Mouse (Mus musculus) CH12.LX (cell line): ENCODE results near the gene Rab25. TPM values are rescaled to one million over a fixed set of nuclear protein-coding genes. Genes with fewer than 3 reads are reported as not detected.

Experiments used
- DNase-seq: peaks from one replicate; pipeline ENCODE4 v3.0.0-alpha.2; 2013; ENCODE audit errors: extremely low read depth
- H3K27ac ChIP-seq: 2 replicates; pipeline ENCODE4 v1.5.1; 2012; ENCODE audit warnings: low read depth, mild to moderate bottlenecking, control low read depth, moderate library complexity; ENCODE audit not compliant: insufficient read depth
- H3K27me3 ChIP-seq: replicated peaks from 2 replicates; pipeline ENCODE3; 2012; ENCODE audit warnings: inconsistent platforms
- H3K36me3 ChIP-seq, 2 experiments: replicated peaks in 1 of 2; 2 replicates each; pipeline versions ENCODE3 to v1.6.1; 2012; ENCODE audit warnings: inconsistent platforms in 1 of 2, low read length in 1 of 2, mild to moderate bottlenecking in 1 of 2, mixed read lengths in 1 of 2, moderate library complexity in 1 of 2; ENCODE audit not compliant: control insufficient read depth in 1 of 2, insufficient read depth in 1 of 2
- H3K4me1 ChIP-seq, 2 experiments: 2 replicates each; pipeline ENCODE4 v1.6.1; 2012; ENCODE audit warnings: inconsistent platforms in 1 of 2, moderate library complexity in 1 of 2; ENCODE audit not compliant: insufficient read depth in 2 of 2, control insufficient read depth in 1 of 2
- H3K4me2 ChIP-seq: 2 replicates; pipeline ENCODE4 v1.6.1; 2012; ENCODE audit warnings: low read depth, mild to moderate bottlenecking, control low read depth; ENCODE audit not compliant: poor library complexity, insufficient read depth, severe bottlenecking
- H3K4me3 ChIP-seq, 3 experiments: fragments of 150-350 bp in 1 of 3; sonication (generic) in 1 of 3; replicated peaks in 1 of 3; 2 replicates each; pipeline versions ENCODE3 to v1.5.1; 2011 to 2012; ENCODE audit warnings: low read depth in 2 of 3, low read length in 2 of 3, mild to moderate bottlenecking in 2 of 3, moderate library complexity in 2 of 3, control low read depth in 1 of 3, improper control_type of control experiment in 1 of 3, inconsistent platforms in 1 of 3, mixed read lengths in 1 of 3; ENCODE audit not compliant: poor library complexity in 1 of 3
- H3K79me2 ChIP-seq: replicated peaks from 2 replicates; pipeline ENCODE4 v1.6.1; 2012; ENCODE audit warnings: mild to moderate bottlenecking, moderate library complexity; ENCODE audit not compliant: control insufficient read depth, poor library complexity, insufficient read depth, severe bottlenecking; ENCODE audit errors: extremely low read depth
- H3K9ac ChIP-seq: 2 replicates; pipeline ENCODE4 v1.6.1; 2012; ENCODE audit warnings: low read depth, mild to moderate bottlenecking, control low read depth, moderate library complexity; ENCODE audit not compliant: insufficient read depth
- H3K9me3 ChIP-seq: replicated peaks from 2 replicates; pipeline ENCODE3; 2012; ENCODE audit warnings: low read length, inconsistent platforms, mixed read lengths
- CHD2 ChIP-seq: IDR thresholded peaks from 2 replicates; pipeline ENCODE4 v1.6.1; 2011; ENCODE audit warnings: low read length, improper control_type of control experiment
- CTCF ChIP-seq, 2 experiments: IDR thresholded peaks in 1 of 2; conservative IDR thresholded peaks in 1 of 2; 2 replicates each; pipeline ENCODE4 v1.5.1; 2011 to 2012; ENCODE audit warnings: low read depth in 2 of 2, low read length in 2 of 2, improper control_type of control experiment in 1 of 2, inconsistent platforms in 1 of 2, mild to moderate bottlenecking in 1 of 2, moderate library complexity in 1 of 2
- E2F4 ChIP-seq: IDR thresholded peaks from 2 replicates; pipeline ENCODE4 v1.6.1; 2011; ENCODE audit warnings: low read depth, low read length, improper control_type of control experiment; ENCODE audit not compliant: insufficient replicate concordance
- ELF1 ChIP-seq: IDR thresholded peaks from 2 replicates; pipeline ENCODE4 v1.6.1; 2014; ENCODE audit warnings: low read depth, mild to moderate bottlenecking, inconsistent platforms, low read length, improper control_type of control experiment
- ETS1 ChIP-seq: conservative IDR thresholded peaks from 2 replicates; pipeline ENCODE4 v1.6.1; 2012; ENCODE audit warnings: low read depth, mild to moderate bottlenecking, inconsistent platforms, low read length, improper control_type of control experiment, moderate library complexity
- GABPA ChIP-seq: IDR thresholded peaks from 2 replicates; pipeline ENCODE4 v1.6.1; 2012; ENCODE audit warnings: low read depth, low read length, improper control_type of control experiment, inconsistent platforms; ENCODE audit not compliant: insufficient replicate concordance
- JUND ChIP-seq: conservative IDR thresholded peaks from 2 replicates; pipeline ENCODE4 v1.6.1; 2011; ENCODE audit warnings: low read depth, low read length, improper control_type of control experiment
- KAT2A ChIP-seq: IDR thresholded peaks from 2 replicates; pipeline ENCODE4 v1.6.1; 2012; ENCODE audit warnings: low read length, improper control_type of control experiment, inconsistent platforms; ENCODE audit not compliant: insufficient replicate concordance
- MAFK ChIP-seq: IDR thresholded peaks from 2 replicates; pipeline ENCODE4 v1.6.1; 2011; ENCODE audit warnings: low read length, improper control_type of control experiment; ENCODE audit not compliant: insufficient replicate concordance
- MAX ChIP-seq: IDR thresholded peaks from 2 replicates; pipeline ENCODE4 v1.6.1; 2011; ENCODE audit warnings: low read length, improper control_type of control experiment
- MAZ ChIP-seq: IDR thresholded peaks from 2 replicates; pipeline ENCODE4 v1.6.1; 2012; ENCODE audit warnings: low read depth, mild to moderate bottlenecking, inconsistent platforms, low read length, improper control_type of control experiment, moderate library complexity
- MEF2A ChIP-seq: IDR thresholded peaks from 2 replicates; pipeline ENCODE4 v1.6.1; 2014; ENCODE audit warnings: low read depth, mild to moderate bottlenecking, inconsistent platforms, low read length, improper control_type of control experiment, borderline replicate concordance
- NELFE ChIP-seq: IDR thresholded peaks from 2 replicates; pipeline ENCODE4 v1.6.1; 2011; ENCODE audit warnings: low read depth, low read length, improper control_type of control experiment
- NRF1 ChIP-seq: IDR thresholded peaks from 2 replicates; pipeline ENCODE4 v1.6.1; 2014; ENCODE audit warnings: low read depth, mild to moderate bottlenecking, inconsistent platforms, low read length, improper control_type of control experiment, moderate library complexity
- POLR2AphosphoS2 ChIP-seq: IDR thresholded peaks from 2 replicates; pipeline ENCODE4 v1.6.1; 2011; ENCODE audit warnings: low read depth, low read length, improper control_type of control experiment
- SIN3A ChIP-seq: IDR thresholded peaks from 2 replicates; pipeline ENCODE4 v1.6.1; 2012; ENCODE audit warnings: low read length, improper control_type of control experiment, inconsistent platforms
- SMC3 ChIP-seq: IDR thresholded peaks from 2 replicates; pipeline ENCODE4 v1.6.1; 2011; ENCODE audit warnings: low read depth, low read length, improper control_type of control experiment
- TBP ChIP-seq: conservative IDR thresholded peaks from 2 replicates; pipeline ENCODE4 v1.6.1; 2011; ENCODE audit warnings: low read depth, low read length, improper control_type of control experiment
- UBTF ChIP-seq: IDR thresholded peaks from 2 replicates; pipeline ENCODE4 v1.6.1; 2012; ENCODE audit warnings: low read depth, mild to moderate bottlenecking, inconsistent platforms, low read length, improper control_type of control experiment, moderate library complexity
- USF1 ChIP-seq: IDR thresholded peaks from 2 replicates; pipeline ENCODE4 v1.6.1; 2014; ENCODE audit warnings: low read depth, mild to moderate bottlenecking, inconsistent platforms, low read length, improper control_type of control experiment
- USF2 ChIP-seq: conservative IDR thresholded peaks from 2 replicates; pipeline ENCODE4 v1.6.1; 2011; ENCODE audit warnings: low read depth, low read length, improper control_type of control experiment
- ZC3H11A ChIP-seq: IDR thresholded peaks from 2 replicates; pipeline ENCODE4 v1.6.1; 2012; ENCODE audit warnings: low read depth, mild to moderate bottlenecking, inconsistent platforms, low read length, improper control_type of control experiment
- ZNF384 ChIP-seq: IDR thresholded peaks from 2 replicates; pipeline ENCODE4 v1.6.1; 2012; ENCODE audit warnings: low read depth, low read length, improper control_type of control experiment, inconsistent platforms
- dilution Hi-C: fragments of 300-500 bp; cut with MboI; formaldehyde crosslinking; loops from 2 replicates; pipeline ENCODE4 v1.14.3; 2020; ENCODE audit warnings: low sequenced_read_pairs; ENCODE audit not compliant: extremely low pct_unique_long_range_greater_than_20kb, extremely low pct_ligation_motif_present
- in situ Hi-C: fragments of 300-500 bp; cut with MboI; formaldehyde crosslinking; loops from 3 replicates; pipeline ENCODE4 v1.14.3; 2019; ENCODE audit warnings: low sequenced_read_pairs, low pct_ligation_motif_present, low pct_unique_long_range_greater_than_20kb, mixed read lengths
- polyA plus RNA-seq: library from polyadenylated mRNA; unstranded; fragments of >175 nt; gene quantifications from 2 replicates; pipeline ENCODE4 v1.2.1, GENCODE M21; 2012; ENCODE audit warnings: low read depth; ENCODE audit not compliant: insufficient read length
- total RNA-seq, 2 experiments: library from RNA; depleted of rRNA; stranded (reverse); fragments of 300-350 nt in 1 of 2; fragments of >200 nt in 1 of 2; gene quantifications; 2 replicates each; pipeline ENCODE4 v1.2.3; 2012 to 2014

The Rab25 gene
- total and polyA plus RNA-seq, 3 experiments = 0.79 to 4.1 (median 1.8) TPM

GRCm38 (mm10) chr3:88505765-88506164, 42.3 kb downstream of the Rab25 start:
- Histone ChIP-seq H3K79me2 (no peaks in the 10 kb centered on the region; the same call in 1 of the 2 replicates), H3K4me3 (no peak overlapping the region), H3K9ac (no peak overlapping the region), H3K36me3 (no peaks in the 10 kb centered on the region), H3K4me1 (peaks cover 18 to 80% of the 10 kb centered on the region in 2 experiments), H3K27me3 (peaks cover 10% of the 10 kb centered on the region), H3K27ac (no peak overlapping the region), H3K4me2 (no peak overlapping the region), H3K9me3 (no peaks in the 10 kb centered on the region)
- DNase-seq = no peak
- TF ChIP-seq CTCF (conservative IDR thresholded peaks at IDR 0.05 in 1 of 2, IDR thresholded peaks at IDR 0.05 in 1 of 2; ENCODE audit: low read depth in 2 of 2, low read length in 2 of 2) = 0 out of 4 replicates have a peak, but pooled peaks of 1 of the 2 experiments have one; percentile 14
- TF ChIP-seq E2F4 = no peak
- in situ Hi-C loops (no loop called here), dilution Hi-C loops (no loop called here)

- Histone ChIP-seq H3K4me3 (no peak overlapping the region), H3K9me3 (no peaks in the 10 kb centered on the region), H3K27ac (no peak overlapping the region), H3K27me3 (peaks cover 10% of the 10 kb centered on the region), H3K36me3 (no peaks in the 10 kb centered on the region), H3K9ac (no peak overlapping the region), H3K4me2 (no peak overlapping the region), H3K4me1 (peaks cover 12 to 75% of the 10 kb centered on the region in 2 experiments), H3K79me2 (no peaks in the 10 kb centered on the region; the same call in 1 of the 2 replicates)
- in situ Hi-C loops = no loop called here
- DNase-seq = no peak
- TF ChIP-seq SMC3 (no peak), ELF1 (no peak), GABPA (no peak), NRF1 (no peak), CHD2 (no peak), USF2 (no peak), CTCF (conservative IDR thresholded peaks at IDR 0.05 in 1 of 2, IDR thresholded peaks at IDR 0.05 in 1 of 2; ENCODE audit: low read depth in 2 of 2, low read length in 2 of 2) (no peak), MAFK (no peak), MAZ (no peak), USF1 (no peak)
- dilution Hi-C loops = no loop called here
Measured at GRCm38 (mm10) chr3:88505081-88505480, 43.0 kb downstream of the Rab25 start.

GRCm38 (mm10) chr3:88503881-88504746, 44.0 kb downstream of the Rab25 start:
- H3K79me2 ChIP-seq = no peaks in the 10 kb centered on the region; the same call in 1 of the 2 replicates
- peaks cover 10% of the 10 kb centered on the region for H3K27me3 ChIP-seq
- no peaks in the 10 kb centered on the region for H3K9me3 ChIP-seq
- no peak overlapping the region for H3K4me3 ChIP-seq
- no peak overlapping the region for H3K9ac ChIP-seq
- DNase-seq = no peak
- dilution Hi-C loops (no loop called here), in situ Hi-C loops (no loop called here)
- no peaks in the 10 kb centered on the region for H3K36me3 ChIP-seq
- no peak overlapping the region for H3K4me2 ChIP-seq
- peaks cover 10 to 71% of the 10 kb centered on the region in 2 experiments for H3K4me1 ChIP-seq
- no peak overlapping the region for H3K27ac ChIP-seq
- TF ChIP-seq CTCF (conservative IDR thresholded peaks at IDR 0.05 in 1 of 2, IDR thresholded peaks at IDR 0.05 in 1 of 2; ENCODE audit: low read depth in 2 of 2, low read length in 2 of 2) (no peak), MEF2A (no peak), ZNF384 (no peak), TBP (no peak), JUND (no peak), SMC3 (no peak), ETS1 (no peak), ELF1 (no peak), MAX (no peak), MAZ (no peak), NELFE (no peak), SIN3A (no peak), ZC3H11A (no peak), UBTF (no peak), POLR2AphosphoS2 (no peak), GABPA (no peak), NRF1 (no peak), KAT2A (no peak)
